Mouse (Mus musculus) B cell, adult (primary cell): ENCODE results near the gene Slx1b. TPM values are rescaled to one million over a fixed set of nuclear protein-coding genes. Genes with fewer than 3 reads are reported as not detected.

Experiments
- total RNA-seq: library from RNA; stranded (reverse); gene quantifications from 4 replicates; pipeline ENCODE4 v1.2.4, GENCODE M21; 2023; ENCODE audit not compliant: inconsistent age

Gene Slx1b
- 3.9 to 6.4 TPM (median 4.9 TPM) in 4 replicates for total RNA-seq

GRCm38 (mm10) chr7:126695631-126696207, at the start of gene Slx1b:
Gene Slx1b, minus strand, starts transcription at chr7:126695784.

DNA sequence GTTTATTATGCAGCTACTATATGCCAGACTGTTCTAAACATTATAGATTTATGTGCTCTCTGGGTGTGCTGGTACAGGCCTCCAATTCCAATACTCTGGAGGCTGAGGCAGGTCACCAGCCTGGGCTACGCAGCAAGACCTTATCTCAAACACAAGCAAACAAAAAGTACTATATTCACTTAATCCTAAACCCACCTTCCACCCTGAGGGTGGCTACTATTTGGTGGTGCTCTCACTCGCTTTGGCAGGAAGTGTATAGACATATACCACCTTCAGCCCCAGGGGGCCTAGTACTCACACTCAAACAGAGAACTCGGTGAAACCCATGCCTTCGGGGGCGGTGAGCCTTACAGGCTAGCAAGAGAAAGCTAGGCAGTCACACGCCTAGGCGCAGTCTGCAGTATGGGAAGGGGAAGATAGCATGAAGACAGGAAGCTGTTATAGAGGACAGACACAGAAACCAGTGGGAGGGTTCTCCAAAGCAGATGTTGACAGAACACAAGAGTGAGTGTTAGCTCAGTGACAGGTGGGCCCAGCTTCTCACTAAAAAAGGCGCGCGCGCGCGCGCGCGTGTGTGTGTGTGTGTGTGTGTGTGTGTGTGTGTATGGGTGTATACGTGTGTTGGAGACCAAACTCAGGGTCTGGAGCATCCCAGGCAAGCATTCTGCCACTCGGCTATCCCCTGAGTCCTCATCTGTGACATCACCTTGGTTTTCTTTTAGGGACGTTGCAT, 12.0 kb upstream of the Slx1b start, which contains the start of gene Coro1a:
Gene Coro1a, minus strand, starts transcription at position 346 of the 733 bp plus-strand sequence.

GRCm38 (mm10) chr7:126695210-126695611, 373 bp downstream of the Slx1b start, which contains the start of gene Bola2:
Gene Bola2, plus strand, starts transcription at chr7:126695401.

DNA sequence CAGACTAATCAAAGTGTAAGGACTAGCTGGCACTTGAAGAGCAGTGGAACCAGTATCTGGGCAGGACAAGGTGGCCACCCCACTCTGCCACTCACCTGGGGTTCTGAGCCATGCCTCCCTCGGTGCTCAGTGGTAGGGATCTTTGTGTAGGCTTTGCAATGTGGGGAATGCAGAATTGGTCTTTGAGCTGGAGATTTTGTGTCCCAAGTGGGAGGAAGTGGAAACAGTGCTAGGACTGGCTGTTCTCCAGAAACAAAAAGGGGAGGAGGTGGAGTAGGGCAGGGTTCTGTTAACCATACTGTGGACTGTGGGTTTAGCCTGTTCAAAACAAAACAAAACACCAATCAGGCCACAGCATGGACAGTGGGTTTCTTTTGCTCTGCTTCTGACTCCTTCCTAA, 19.4 kb downstream of the Slx1b start, which contains the start of gene Sult1a1:
Gene Sult1a1, minus strand, starts transcription at position 226 of the 400 bp plus-strand sequence.

DNA sequence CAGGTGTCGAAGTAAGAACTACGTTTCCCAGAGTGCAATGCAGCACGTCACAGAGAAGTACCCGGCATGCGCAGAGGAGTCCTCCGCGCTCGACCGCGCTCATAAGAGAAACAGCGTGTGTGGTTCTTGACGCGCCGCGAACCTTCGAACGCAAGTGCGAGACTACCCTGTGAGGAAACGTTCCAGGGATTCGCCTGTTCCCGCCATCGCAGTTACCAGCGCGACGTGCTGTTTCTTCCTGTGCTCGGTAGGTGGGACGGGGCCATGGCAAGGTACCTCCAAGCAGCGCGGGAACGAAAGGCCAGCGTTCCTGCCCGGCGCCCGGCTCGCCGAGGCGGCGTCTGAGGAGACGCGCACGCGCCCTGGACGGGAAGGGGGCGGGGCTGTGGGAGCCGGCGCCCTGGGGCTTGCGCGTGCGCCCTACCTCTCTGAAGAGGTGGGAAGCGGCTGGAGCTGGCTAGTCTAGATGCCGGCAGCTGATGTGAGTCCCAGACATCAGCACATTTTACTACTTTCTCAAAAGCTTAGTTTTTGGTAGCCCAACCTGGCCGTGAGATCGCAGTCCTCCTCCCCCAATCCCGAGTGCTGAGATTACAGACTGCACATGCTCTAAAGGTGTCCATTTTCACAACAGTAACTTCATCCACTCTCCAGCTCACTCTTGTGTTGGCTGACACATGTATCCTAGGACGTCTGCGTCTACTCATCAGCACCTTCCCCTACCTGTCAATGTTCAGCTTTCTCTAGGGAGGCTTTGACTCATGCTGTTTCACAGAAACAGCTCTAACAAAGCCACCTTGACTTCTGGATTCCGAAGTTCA, 46.1 kb downstream of the Slx1b start, which contains the start of gene Sgf29:
Gene Sgf29, plus strand, starts transcription at position 79 of the 821 bp plus-strand sequence.

Other genes starting within 250 kb of the Slx1b start
- gene Atp2a1, start 232.7 kb downstream of the Slx1b start, total RNA-seq, result 0.42 to 0.74 TPM (median 0.61 TPM) in 4 replicates
- gene Sh2b1, start 220.4 kb downstream of the Slx1b start, total RNA-seq, result 69.9 to 82.0 TPM (median 79.3 TPM) in 4 replicates
- gene Tufm, start 208.4 kb downstream of the Slx1b start, total RNA-seq, result 46.5 to 65.8 TPM (median 50.4 TPM) in 4 replicates
- gene Atxn2l, start 192.3 kb downstream of the Slx1b start, total RNA-seq, result 213 to 221 TPM (median 217 TPM) in 4 replicates
- 142 to 155 TPM (median 153 TPM) in 4 replicates for gene Eif3c, start 129.4 kb downstream of the Slx1b start, total RNA-seq
- 2.4 to 5.9 TPM (median 2.9 TPM) in 4 replicates for gene Apobr, start 110.8 kb downstream of the Slx1b start, total RNA-seq
- gene Cln3, start 110.0 kb downstream of the Slx1b start, total RNA-seq, result 68.8 to 79.7 TPM (median 70.3 TPM) in 4 replicates
- gene Il27, start 100.8 kb downstream of the Slx1b start, total RNA-seq, result not detected in 4 replicates
- gene Nupr1, start 64.9 kb downstream of the Slx1b start, total RNA-seq, result not detected in 4 replicates
- 53.2 to 68.5 TPM (median 58.7 TPM) in 4 replicates for gene Sgf29, start 46.5 kb downstream of the Slx1b start, total RNA-seq
- 0.39 to 0.80 TPM in 2 of 4 replicates, not detected in the others for gene Sult1a1, start 19.4 kb downstream of the Slx1b start, total RNA-seq
- 92.9 to 130 TPM (median 104 TPM) in 4 replicates for gene Bola2, start 383 bp downstream of the Slx1b start, total RNA-seq
- 1,256 to 1,390 TPM (median 1,299 TPM) in 4 replicates for gene Coro1a, start 12.0 kb upstream of the Slx1b start, total RNA-seq
- gene Mapk3, start 63.8 kb upstream of the Slx1b start, total RNA-seq, result 40.6 to 45.0 TPM (median 42.7 TPM) in 4 replicates
- 0.99 to 4.9 TPM (median 2.5 TPM) in 4 replicates for gene Gdpd3, start 70.5 kb upstream of the Slx1b start, total RNA-seq
- 214 to 273 TPM (median 230 TPM) in 4 replicates for gene Ypel3, start 81.2 kb upstream of the Slx1b start, total RNA-seq
- gene Tbx6, start 85.7 kb upstream of the Slx1b start, total RNA-seq, result 6.5 to 8.9 TPM (median 7.0 TPM) in 4 replicates
- 266 to 298 TPM (median 270 TPM) in 4 replicates for gene Ppp4c, start 96.7 kb upstream of the Slx1b start, total RNA-seq
- not detected in 4 replicates for gene Fam57b, start 101.9 kb upstream of the Slx1b start, total RNA-seq
- gene 4930451I11Rik, start 135.9 kb upstream of the Slx1b start, total RNA-seq, result not detected in 4 replicates
- gene Doc2a, start 151.6 kb upstream of the Slx1b start, total RNA-seq, result not detected in 4 replicates
- gene Hirip3, start 166.2 kb upstream of the Slx1b start, total RNA-seq, result 19.8 to 34.1 TPM (median 25.1 TPM) in 4 replicates
- 80.6 to 105 TPM (median 95.0 TPM) in 4 replicates for gene Ino80e, start 166.6 kb upstream of the Slx1b start, total RNA-seq
- 86.7 to 99.4 TPM (median 89.7 TPM) in 4 replicates for gene Taok2, start 188.9 kb upstream of the Slx1b start, total RNA-seq
- gene Tmem219, start 227.1 kb upstream of the Slx1b start, total RNA-seq, result 36.7 to 44.6 TPM (median 41.0 TPM) in 4 replicates
- gene Kctd13, start 233.1 kb upstream of the Slx1b start, total RNA-seq, result 34.7 to 41.2 TPM (median 38.6 TPM) in 4 replicates